Mouse (Mus musculus): ENCODE results near the gene Gm28305.

DNA sequence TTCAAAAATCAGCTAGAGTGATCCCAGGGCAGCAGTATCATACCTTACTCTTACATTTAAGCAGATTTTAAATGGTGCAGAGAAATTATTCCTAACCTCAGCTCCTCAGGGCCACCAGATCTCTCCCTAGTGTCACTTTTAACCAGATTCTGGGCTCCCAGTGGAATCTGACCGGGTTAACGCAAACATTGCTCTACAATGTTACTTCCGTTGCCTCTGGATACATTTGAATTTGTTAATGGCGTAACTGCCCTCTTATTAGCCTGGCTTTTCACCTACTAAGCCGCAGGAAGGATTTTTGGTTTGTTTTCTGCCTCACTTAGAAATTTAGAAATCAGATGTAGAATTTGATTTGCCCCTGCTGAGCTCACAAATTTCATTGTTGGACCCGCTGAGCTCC, 5.7 kb upstream of the Gm28305 start:
- no peak for TF ChIP-seq CTCF (IDR thresholded peaks at IDR 0.05; ENCODE audit: control insufficient read depth, insufficient read depth, insufficient read length)
- TF ChIP-seq USF1 (IDR thresholded peaks at IDR 0.05; ENCODE audit: low read depth), result no peak
- no peak for TF ChIP-seq MAX (IDR thresholded peaks at IDR 0.05)
- TF ChIP-seq MYOD1 (IDR thresholded peaks at IDR 0.05; ENCODE audit: control insufficient read depth, insufficient read length, low read depth), result no peak
- TF ChIP-seq MYOG (IDR thresholded peaks at IDR 0.05; ENCODE audit: control insufficient read depth, extremely low read depth, insufficient read length), result no peak
